Mouse (Mus musculus) small intestine, adult 2 months (tissue): ENCODE data around the gene Tctex1d4. TPM values are rescaled to one million over a fixed set of nuclear protein-coding genes. Genes with fewer than 3 reads are reported as not detected.

Experiments
- H3K27ac ChIP-seq: fragments of 200-500 bp; 2 replicates; pipeline ENCODE4 v1.5.1; 2012; ENCODE audit warnings: low read depth, low read length, control low read depth, inconsistent platforms; ENCODE audit not compliant: insufficient read depth
- H3K27me3 ChIP-seq: fragments of 200-500 bp; 2 replicates; pipeline ENCODE4 v1.6.1; 2012; ENCODE audit warnings: mild to moderate bottlenecking, moderate library complexity, low read length, inconsistent platforms; ENCODE audit not compliant: control insufficient read depth, insufficient read depth
- H3K36me3 ChIP-seq: fragments of 200-500 bp; 2 replicates; pipeline ENCODE4 v1.6.1; 2012; ENCODE audit warnings: mild to moderate bottlenecking, low read length, control low read depth, inconsistent platforms; ENCODE audit not compliant: control insufficient read depth, insufficient read depth
- H3K4me1 ChIP-seq: fragments of 200-500 bp; 2 replicates; pipeline ENCODE4 v1.6.1; 2012; ENCODE audit warnings: low read length, inconsistent platforms, mixed read lengths; ENCODE audit not compliant: control insufficient read depth, insufficient read depth, insufficient read length
- H3K4me3 ChIP-seq: fragments of 200-500 bp; 2 replicates; pipeline ENCODE4 v1.5.1; 2012; ENCODE audit warnings: low read depth, mild to moderate bottlenecking, control low read depth, inconsistent platforms, low read length, moderate library complexity
- CTCF ChIP-seq: fragments of 200-500 bp; IDR thresholded peaks from 2 replicates; pipeline ENCODE4 v1.5.1; 2012; ENCODE audit warnings: low read depth, mild to moderate bottlenecking, control low read depth, inconsistent platforms, low read length, moderate library complexity, mixed read lengths; ENCODE audit not compliant: insufficient replicate concordance, insufficient read length; ENCODE audit errors: extremely low read depth
- POLR2A ChIP-seq: fragments of 200-500 bp; IDR thresholded peaks from 2 replicates; pipeline ENCODE4 v1.6.1; 2012; ENCODE audit warnings: low read depth, mild to moderate bottlenecking, control low read depth, inconsistent platforms, low read length, moderate library complexity
- WGBS: fragments of 180-500 bp; shearing (Covaris S2); methylation state at CpG from one replicate; pipeline ENCODE4 v1.1.7; 2018; 5-methylcytosine and 5-hydroxymethylcytosine counted together
- polyA plus RNA-seq: library from polyadenylated mRNA; depleted of rRNA; stranded (reverse); fragments of >200 nt; gene quantifications from 2 replicates; pipeline ENCODE4 v1.2.3, GENCODE M21; 2012; rRNA removed

Tctex1d4 gene
- polyA plus RNA-seq, 1 experiment = 0.62 TPM

DNA sequence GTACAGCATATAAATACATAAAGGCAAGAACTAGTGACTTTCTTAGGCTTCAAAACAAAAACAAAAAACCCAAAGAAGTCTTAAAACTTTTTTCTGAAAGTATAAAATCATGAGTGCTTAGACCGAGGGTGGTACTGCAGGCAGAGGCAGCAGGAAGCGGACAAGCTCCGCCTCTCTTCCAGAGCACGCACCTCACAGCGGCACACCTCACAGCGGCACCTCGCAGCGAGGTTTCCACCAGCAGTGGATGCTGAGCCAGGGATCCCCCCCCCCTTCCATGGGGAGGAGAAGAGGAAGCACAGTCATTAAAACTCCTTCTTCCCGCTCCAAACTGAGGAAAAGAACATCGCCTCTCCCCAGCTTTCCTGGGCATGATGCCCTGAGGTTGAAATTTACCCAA is 33.1 kb downstream of the Tctex1d4 start:
- H3K36me3 ChIP-seq = peaks cover 12% of the 10 kb centered on the region
- 73% methylated on average over 10 of the region's 10 CpGs for WGBS
- TF ChIP-seq CTCF = no peak
- TF ChIP-seq POLR2A = no peak
- H3K4me1 ChIP-seq = no peaks in the 10 kb centered on the region
- H3K27ac ChIP-seq = no peak overlapping the region
- H3K4me3 ChIP-seq = no peak overlapping the region
- H3K27me3 ChIP-seq = no peaks in the 10 kb centered on the region

DNA sequence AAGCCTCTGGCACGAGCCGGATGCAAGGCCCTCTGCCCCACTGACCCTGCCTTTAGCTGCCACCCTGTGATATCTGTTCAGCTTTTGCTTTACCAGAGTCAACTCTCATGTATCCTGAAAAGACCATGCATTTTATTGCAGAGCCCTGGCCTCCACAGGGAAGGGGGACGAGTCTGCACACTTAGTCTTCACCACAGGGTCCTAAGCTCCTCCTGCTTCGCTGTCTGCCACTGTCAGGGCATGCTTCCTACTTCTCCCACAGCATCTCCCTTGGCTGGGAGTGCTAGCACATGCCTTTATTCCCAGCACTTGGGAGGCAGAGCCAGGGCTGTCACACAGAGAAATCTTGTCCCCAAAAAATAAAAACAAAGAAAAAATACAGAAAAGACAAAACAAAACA is 34.6 kb downstream of the Tctex1d4 start:
- 84% methylated on average over 4 of the region's 4 CpGs for WGBS
- no peak for TF ChIP-seq POLR2A
- TF ChIP-seq CTCF = no peak

DNA sequence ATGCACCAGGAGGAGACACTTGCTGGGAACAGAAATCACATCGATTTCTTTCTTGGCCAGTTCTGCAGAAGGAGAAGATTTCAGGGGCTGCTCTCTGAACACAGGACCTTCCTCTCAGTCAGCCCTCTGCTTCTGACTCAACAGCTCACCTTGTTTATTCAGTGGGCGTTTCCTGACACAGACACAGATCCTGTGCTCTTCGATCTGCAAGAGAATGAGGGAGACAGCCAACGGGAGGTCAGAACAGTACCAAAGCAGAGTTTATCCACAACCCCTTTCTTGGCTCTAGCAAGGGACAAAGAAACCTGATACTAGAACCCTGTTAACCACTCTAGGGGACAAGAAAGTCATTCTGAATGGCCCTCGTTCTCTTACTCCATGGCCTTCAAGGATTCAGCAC is 43.3 kb downstream of the Tctex1d4 start:
- H3K27ac ChIP-seq = no peak overlapping the region
- WGBS = 81% methylated on average over 5 of the region's 5 CpGs
- peaks cover 28% of the 10 kb centered on the region for H3K36me3 ChIP-seq
- no peaks in the 10 kb centered on the region for H3K27me3 ChIP-seq
- no peaks in the 10 kb centered on the region for H3K4me1 ChIP-seq
- TF ChIP-seq CTCF = no peak
- no peak for TF ChIP-seq POLR2A
- no peak overlapping the region for H3K4me3 ChIP-seq

More for the DNA sequence above, 34.6 kb downstream of the Tctex1d4 start:
- Histone ChIP-seq H3K27me3 (no peaks in the 10 kb centered on the region), H3K27ac (no peak overlapping the region), H3K36me3 (peaks cover 10% of the 10 kb centered on the region; the same call in 1 of the 2 replicates), H3K4me3 (no peak overlapping the region), H3K4me1 (no peaks in the 10 kb centered on the region)

Other genes starting within 250 kb of the Tctex1d4 start
- gene Zswim5, start 249.4 kb upstream of the Tctex1d4 start, polyA plus RNA-seq = 8.1 and 14.7 TPM in 2 replicates
- 19.8 and 35.5 TPM in 2 replicates for gene Urod, start 132.4 kb upstream of the Tctex1d4 start, polyA plus RNA-seq
- gene Hectd3, start 131.5 kb upstream of the Tctex1d4 start, polyA plus RNA-seq = 68.8 and 261 TPM in 2 replicates
- 0.86 and 1.5 TPM in 2 replicates for gene Eif2b3, start 107.4 kb upstream of the Tctex1d4 start, polyA plus RNA-seq
- gene Ptch2, start 30.7 kb upstream of the Tctex1d4 start, polyA plus RNA-seq = 2.4 and 3.7 TPM in 2 replicates
- gene Btbd19, start 1.1 kb upstream of the Tctex1d4 start, polyA plus RNA-seq = 3.8 and 4.5 TPM in 2 replicates
- 23.5 and 23.9 TPM in 2 replicates for gene Plk3, start 7.2 kb downstream of the Tctex1d4 start, polyA plus RNA-seq
- gene Rps8, start 29.4 kb downstream of the Tctex1d4 start, polyA plus RNA-seq = 205 and 258 TPM in 2 replicates
- gene Kif2c, start 55.8 kb downstream of the Tctex1d4 start, polyA plus RNA-seq = 0.81 and 2.8 TPM in 2 replicates
- gene Tmem53, start 125.2 kb downstream of the Tctex1d4 start, polyA plus RNA-seq = 13.7 and 19.0 TPM in 2 replicates
- not detected in 2 replicates for gene Armh1, start 125.3 kb downstream of the Tctex1d4 start, polyA plus RNA-seq